In genomic region chr3:56770225-56770624, GRCm38 (mm10) we compare ENCODE assay signal across 30 mouse cellular contexts.
DNase-seq lines count a peak whose midpoint lies in the region; ATAC-seq lines count a peak whose summit lies in the region.
"Had no signal": no experiment of that assay in that cellular context is flagged by ENCODE, and none has a peak within 500 bp of the region (broad histone marks: within the 10 kb centered on the region; RNA-seq: fewer than 3 reads in every experiment).

No protein-coding gene starts in this region.

- H3K27ac ChIP-seq in embryonic facial prominence, embryonic 11.5 days (replicated peaks; ENCODE audit: low read depth, low read length), result no peak overlapping the region
- no peak overlapping the region for H3K27ac ChIP-seq in embryonic facial prominence, embryonic 10.5 days (replicated peaks)
- H3K27ac ChIP-seq in midbrain, embryonic 15.5 days, result no peak overlapping the region
- no peak overlapping the region for H3K27ac ChIP-seq in midbrain, embryonic 14.5 days (replicated peaks; ENCODE audit: low read depth, low read length)
- H3K27ac ChIP-seq in neural tube, embryonic 15.5 days (replicated peaks), result no peak overlapping the region
- H3K27ac ChIP-seq: heart, embryonic 10.5 days; heart, embryonic 15.5 days; hindbrain, embryonic 12.5 days; hindbrain, postnatal 0 days; intestine, embryonic 15.5 days; limb, embryonic 10.5 days; limb, embryonic 15.5 days; liver, embryonic 13.5 days; macrophage; neural tube, embryonic 12.5 days; stomach, embryonic 15.5 days had no signal

- H3K36me3 ChIP-seq in embryonic facial prominence, embryonic 11.5 days (replicated peaks; ENCODE audit: control insufficient read depth, insufficient read depth, low read depth, low read length), result no peaks in the 10 kb centered on the region
- no peaks in the 10 kb centered on the region for H3K36me3 ChIP-seq in embryonic facial prominence, embryonic 10.5 days (replicated peaks)
- no peaks in the 10 kb centered on the region for H3K36me3 ChIP-seq in midbrain, embryonic 15.5 days (replicated peaks)
- no peaks in the 10 kb centered on the region for H3K36me3 ChIP-seq in midbrain, embryonic 14.5 days (ENCODE audit: control insufficient read depth, insufficient read depth, low read length)
- no peaks in the 10 kb centered on the region for H3K36me3 ChIP-seq in neural tube, embryonic 15.5 days
- H3K36me3 ChIP-seq: heart, embryonic 10.5 days; heart, embryonic 15.5 days; hindbrain, embryonic 12.5 days; intestine, embryonic 15.5 days; limb, embryonic 10.5 days; limb, embryonic 15.5 days; liver, embryonic 13.5 days; neural tube, embryonic 12.5 days; stomach, embryonic 15.5 days had no signal

- no peaks in the 10 kb centered on the region for H3K27me3 ChIP-seq in embryonic facial prominence, embryonic 11.5 days (ENCODE audit: control insufficient read depth, insufficient read depth, low read length)
- no peaks in the 10 kb centered on the region for H3K27me3 ChIP-seq in embryonic facial prominence, embryonic 10.5 days (replicated peaks; ENCODE audit: low read depth, poor library complexity, severe bottlenecking)
- H3K27me3 ChIP-seq in midbrain, embryonic 15.5 days (replicated peaks), result no peaks in the 10 kb centered on the region
- H3K27me3 ChIP-seq in midbrain, embryonic 14.5 days (ENCODE audit: control insufficient read depth, insufficient read depth, low read length), result no peaks in the 10 kb centered on the region
- H3K27me3 ChIP-seq in neural tube, embryonic 15.5 days (replicated peaks), result no peaks in the 10 kb centered on the region
- H3K27me3 ChIP-seq: CH12.LX; heart, embryonic 15.5 days; hindbrain, embryonic 12.5 days; intestine, embryonic 15.5 days; limb, embryonic 15.5 days; liver, embryonic 13.5 days; neural tube, embryonic 12.5 days; stomach, embryonic 15.5 days had no signal

- H3K4me1 ChIP-seq in embryonic facial prominence, embryonic 11.5 days (ENCODE audit: control insufficient read depth, insufficient read depth, low read length), result no peaks in the 10 kb centered on the region
- H3K4me1 ChIP-seq in embryonic facial prominence, embryonic 10.5 days, result no peaks in the 10 kb centered on the region
- H3K4me1 ChIP-seq in midbrain, embryonic 15.5 days, result no peaks in the 10 kb centered on the region
- H3K4me1 ChIP-seq in midbrain, embryonic 14.5 days (ENCODE audit: control insufficient read depth, insufficient read depth, low read length), result no peaks in the 10 kb centered on the region
- H3K4me1 ChIP-seq in neural tube, embryonic 15.5 days, result no peaks in the 10 kb centered on the region
- H3K4me1 ChIP-seq: heart, embryonic 10.5 days; heart, embryonic 15.5 days; hindbrain, embryonic 12.5 days; intestine, embryonic 15.5 days; limb, embryonic 15.5 days; liver, embryonic 13.5 days; neural tube, embryonic 12.5 days; stomach, embryonic 15.5 days had no signal

- no peak overlapping the region for H3K4me3 ChIP-seq in embryonic facial prominence, embryonic 11.5 days (ENCODE audit: low read depth, low read length)
- H3K4me3 ChIP-seq in embryonic facial prominence, embryonic 10.5 days, result no peak overlapping the region
- no peak overlapping the region for H3K4me3 ChIP-seq in midbrain, embryonic 15.5 days
- H3K4me3 ChIP-seq in midbrain, embryonic 14.5 days (replicated peaks; ENCODE audit: low read depth, low read length), result no peak overlapping the region
- H3K4me3 ChIP-seq in neural tube, embryonic 15.5 days (replicated peaks), result no peak overlapping the region
- H3K4me3 ChIP-seq: heart, embryonic 10.5 days; heart, embryonic 15.5 days; hindbrain, embryonic 12.5 days; intestine, embryonic 15.5 days; limb, embryonic 10.5 days; limb, embryonic 15.5 days; liver, embryonic 13.5 days; neural tube, embryonic 12.5 days; stomach, embryonic 15.5 days had no signal

- WGBS in embryonic facial prominence, embryonic 11.5 days, result 51% methylated on average over 2 of the region's 2 CpGs
- WGBS in embryonic facial prominence, embryonic 10.5 days, result 69% methylated on average over 2 of the region's 2 CpGs
- WGBS in midbrain, embryonic 15.5 days, result 37% methylated on average over 2 of the region's 2 CpGs
- whole genome bisulfite sequencing in midbrain, embryonic 14.5 days, result 28% methylated on average over 2 of the region's 2 CpGs
- 76% methylated on average over 2 of the region's 2 CpGs for WGBS in neural tube, embryonic 15.5 days

- no peak overlapping the region for H3K4me2 ChIP-seq in embryonic facial prominence, embryonic 11.5 days (ENCODE audit: low read depth, low read length)
- no peak overlapping the region for H3K4me2 ChIP-seq in midbrain, embryonic 15.5 days
- H3K4me2 ChIP-seq in midbrain, embryonic 14.5 days (ENCODE audit: low read length), result no peak overlapping the region
- H3K4me2 ChIP-seq in neural tube, embryonic 15.5 days, result no peak overlapping the region
- H3K4me2 ChIP-seq: heart, embryonic 15.5 days; hindbrain, embryonic 12.5 days; intestine, embryonic 15.5 days; limb, embryonic 15.5 days; liver, embryonic 13.5 days; neural tube, embryonic 12.5 days; stomach, embryonic 15.5 days had no signal

- no peaks in the 10 kb centered on the region for H3K9me3 ChIP-seq in embryonic facial prominence, embryonic 11.5 days (replicated peaks; ENCODE audit: control insufficient read depth, low read length)
- H3K9me3 ChIP-seq in embryonic facial prominence, embryonic 10.5 days, result no peaks in the 10 kb centered on the region
- H3K9me3 ChIP-seq in midbrain, embryonic 15.5 days, result no peaks in the 10 kb centered on the region
- H3K9me3 ChIP-seq in midbrain, embryonic 14.5 days (ENCODE audit: control insufficient read depth, low read length), result no peaks in the 10 kb centered on the region
- H3K9me3 ChIP-seq in neural tube, embryonic 15.5 days (replicated peaks), result no peaks in the 10 kb centered on the region
- H3K9me3 ChIP-seq: heart, embryonic 10.5 days; heart, embryonic 15.5 days; hindbrain, embryonic 12.5 days; intestine, embryonic 15.5 days; limb, embryonic 10.5 days; limb, embryonic 15.5 days; liver, embryonic 13.5 days; neural tube, embryonic 12.5 days; stomach, embryonic 15.5 days had no signal

- no peak; the same call in 1 of the 2 replicates for ATAC-seq in embryonic facial prominence, embryonic 11.5 days (replicated peaks; ENCODE audit: insufficient number of reproducible peaks, low FRiP score, low TSS enrichment, low read depth)
- peak; percentile 33; the same call in 1 of the 2 replicates for ATAC-seq in midbrain, embryonic 15.5 days (replicated peaks)
- no peak for ATAC-seq in midbrain, embryonic 14.5 days (ENCODE audit: low FRiP score, low TSS enrichment)
- ATAC-seq in granulocyte monocyte progenitor cell, adult 5-6 weeks (replicated peaks; ENCODE audit: poor library complexity, severe bottlenecking), result no peak
- ATAC-seq in neural tube, embryonic 15.5 days (ENCODE audit: low FRiP score), result no peak
- ATAC-seq: activated CD4-positive, CD25-positive, alpha-beta regulatory T cell, adult 4 months; hindbrain, postnatal 0 days; intestine, embryonic 15.5 days had no signal

- no peak overlapping the region for H3K9ac ChIP-seq in embryonic facial prominence, embryonic 11.5 days (replicated peaks; ENCODE audit: low read length)
- H3K9ac ChIP-seq in midbrain, embryonic 15.5 days, result no peak overlapping the region
- H3K9ac ChIP-seq in midbrain, embryonic 14.5 days (replicated peaks; ENCODE audit: low read length), result no peak overlapping the region
- no peak overlapping the region for H3K9ac ChIP-seq in neural tube, embryonic 15.5 days (replicated peaks)
- H3K9ac ChIP-seq: heart, embryonic 15.5 days; hindbrain, embryonic 12.5 days; intestine, embryonic 15.5 days; limb, embryonic 15.5 days; liver, embryonic 13.5 days; neural tube, embryonic 12.5 days; stomach, embryonic 15.5 days had no signal

- peak; percentile 11 for DNase-seq in embryonic facial prominence, embryonic 11.5 days (ENCODE audit: low spot score)
- DNase-seq in embryonic facial prominence, embryonic 10.5 days (ENCODE audit: low spot score), result no peak
- no peak for DNase-seq in midbrain, embryonic 14.5 days
- DNase-seq in forelimb bud, embryonic 11.5 days (ENCODE audit: low read depth, low spot score), result peak; percentile 6
- DNase-seq: adrenal gland, postnatal 36 days; cerebellum, adult 2 months; cerebellum, postnatal 14 days; gastrocnemius, postnatal 14 days; heart, adult 11 months; kidney, adult 2 months; layer of hippocampus, postnatal 36 days; liver, embryonic 13.5 days; lung, adult 18-20 months; lung, postnatal 10 days; right cerebral cortex, postnatal 14 days had no signal

Comparison
In these comparisons a context has a peak if more than half of its experiments do, and no peak if none do; other contexts are left out.
1. DNase-seq: peak in embryonic facial prominence, embryonic 11.5 days (single experiment) and forelimb bud, embryonic 11.5 days (single experiment); none in embryonic facial prominence, embryonic 10.5 days (single experiment) and midbrain, embryonic 14.5 days (single experiment).